Mouse (Mus musculus) thymus, adult 2 months (tissue): ENCODE data around the gene Gm20388.

Experiments used
- CTCF ChIP-seq: fragments of 200-500 bp; IDR thresholded peaks from 2 replicates; pipeline ENCODE4 v1.5.1; 2012; ENCODE audit warnings: mild to moderate bottlenecking, control low read depth, low read length, moderate library complexity, borderline replicate concordance; ENCODE audit not compliant: control insufficient read depth, poor library complexity, insufficient read depth; ENCODE audit errors: extremely low read depth
- POLR2A ChIP-seq: fragments of 200-500 bp; IDR thresholded peaks from 2 replicates; pipeline ENCODE4 v1.6.1; 2012; ENCODE audit warnings: mild to moderate bottlenecking, low read length, control low read depth, moderate library complexity; ENCODE audit not compliant: control insufficient read depth, poor library complexity, insufficient read depth; ENCODE audit errors: extremely low read depth

DNA sequence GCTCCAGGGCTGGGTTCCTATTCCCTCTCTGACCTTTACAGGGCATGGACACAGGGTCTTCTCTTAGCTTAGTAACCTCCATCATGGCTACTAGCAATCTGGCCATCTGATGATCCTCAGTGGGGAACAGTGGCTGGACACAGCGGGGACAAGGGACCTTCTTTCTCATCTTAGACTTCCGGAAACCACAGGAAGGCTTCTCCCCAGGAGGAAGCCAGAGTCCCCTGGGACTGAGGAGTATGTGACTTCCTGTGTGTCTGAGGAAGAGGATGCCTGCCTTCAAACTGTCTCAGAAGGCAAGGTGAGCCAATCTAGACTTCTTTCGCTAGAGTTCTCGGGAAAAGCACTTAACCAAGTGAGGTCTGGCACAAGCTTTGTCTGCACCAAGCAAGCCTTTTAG lies 789.4 kb downstream of the Gm20388 start:
- no peak for TF ChIP-seq CTCF
- TF ChIP-seq POLR2A, result no peak
